Mouse (Mus musculus): ENCODE measurements around the gene Rtf1. TPM values are rescaled to one million over a fixed set of nuclear protein-coding genes. Genes with fewer than 3 reads are reported as not detected.
"Not testable (repeated sequence)": the region's sequence is repeated elsewhere in the genome, so short reads cannot be mapped to it uniquely, and the experiment has no call there.

The Rtf1 gene
- total and polyA plus RNA-seq, 3 experiments = 33.1 to 44.5 (median 36.2) TPM

GRCm38 (mm10) chr2:119696111-119696510 lies 21.2 kb downstream of the Rtf1 start:
- no peak for ATAC-seq (ENCODE audit: extremely low read depth, insufficient number of reproducible peaks, low FRiP score, poor library complexity, severe bottlenecking)
- H3K9me3 ChIP-seq (replicated peaks) = no peaks in the 10 kb centered on the region
- H3K4me3 ChIP-seq (ENCODE audit: low read depth, low read length) = no peak overlapping the region
- TF ChIP-seq GATA1 (IDR thresholded peaks at IDR 0.05; ENCODE audit: borderline replicate concordance, low read length) (no peak), GATA2 (IDR thresholded peaks at IDR 0.05; ENCODE audit: borderline replicate concordance, low read depth, low read length) (no peak)
- no peaks in the 10 kb centered on the region for H3K27me3 ChIP-seq (ENCODE audit: insufficient read depth, low read length)
- DNase-seq (ENCODE audit: low spot score) = no peak
- H3K36me3 ChIP-seq (replicated peaks) = peaks cover 64% of the 10 kb centered on the region
- H3K4me1 ChIP-seq (ENCODE audit: insufficient read depth, low read depth, low read length) = peaks cover 4% of the 10 kb centered on the region

- Histone ChIP-seq H3K4me3 (ENCODE audit: low read depth, low read length) (no peak overlapping the region), H3K36me3 (replicated peaks) (peaks cover 58% of the 10 kb centered on the region), H3K4me1 (ENCODE audit: insufficient read depth, low read depth, low read length) (no peaks in the 10 kb centered on the region), H3K9me3 (replicated peaks) (no peaks in the 10 kb centered on the region), H3K27me3 (ENCODE audit: insufficient read depth, low read length) (no peaks in the 10 kb centered on the region)
- TF ChIP-seq TAL1 (conservative IDR thresholded peaks at IDR 0.05; ENCODE audit: low read depth, low read length) = no peak
- TF ChIP-seq POLR2AphosphoS5 (IDR thresholded peaks at IDR 0.05; ENCODE audit: insufficient replicate concordance, low read depth, low read length) = no peak
- no peak for TF ChIP-seq GATA1 (IDR thresholded peaks at IDR 0.05; ENCODE audit: borderline replicate concordance, low read length)
- no peak for TF ChIP-seq GATA2 (IDR thresholded peaks at IDR 0.05; ENCODE audit: borderline replicate concordance, low read depth, low read length)
- no peak for TF ChIP-seq CTCF (IDR thresholded peaks at IDR 0.05; ENCODE audit: low read depth, low read length)
- no peak for ATAC-seq (ENCODE audit: extremely low read depth, insufficient number of reproducible peaks, low FRiP score, poor library complexity, severe bottlenecking)
- DNase-seq (ENCODE audit: low spot score) = no peak
Observed at GRCm38 (mm10) chr2:119698472-119698871, 23.6 kb downstream of the Rtf1 start.

GRCm38 (mm10) chr2:119699962-119700361 lies 25.1 kb downstream of the Rtf1 start:
- Histone ChIP-seq H3K27me3 (ENCODE audit: insufficient read depth, low read length) (no peaks in the 10 kb centered on the region), H3K4me3 (ENCODE audit: low read depth, low read length) (no peak overlapping the region), H3K36me3 (replicated peaks) (peaks cover 62% of the 10 kb centered on the region), H3K9me3 (replicated peaks) (no peaks in the 10 kb centered on the region), H3K4me1 (ENCODE audit: insufficient read depth, low read depth, low read length) (no peaks in the 10 kb centered on the region)
- no peak for ATAC-seq (ENCODE audit: extremely low read depth, insufficient number of reproducible peaks, low FRiP score, poor library complexity, severe bottlenecking)
- no peak for DNase-seq (ENCODE audit: low spot score)
- TF ChIP-seq TAL1 (conservative IDR thresholded peaks at IDR 0.05; ENCODE audit: low read depth, low read length) = no peak
- no peak for TF ChIP-seq CTCF (IDR thresholded peaks at IDR 0.05; ENCODE audit: low read depth, low read length)
- TF ChIP-seq GATA1 (IDR thresholded peaks at IDR 0.05; ENCODE audit: borderline replicate concordance, low read length) = no peak
- TF ChIP-seq GATA2 (IDR thresholded peaks at IDR 0.05; ENCODE audit: borderline replicate concordance, low read depth, low read length) = no peak
- no peak for TF ChIP-seq POLR2AphosphoS5 (IDR thresholded peaks at IDR 0.05; ENCODE audit: insufficient replicate concordance, low read depth, low read length)

DNA sequence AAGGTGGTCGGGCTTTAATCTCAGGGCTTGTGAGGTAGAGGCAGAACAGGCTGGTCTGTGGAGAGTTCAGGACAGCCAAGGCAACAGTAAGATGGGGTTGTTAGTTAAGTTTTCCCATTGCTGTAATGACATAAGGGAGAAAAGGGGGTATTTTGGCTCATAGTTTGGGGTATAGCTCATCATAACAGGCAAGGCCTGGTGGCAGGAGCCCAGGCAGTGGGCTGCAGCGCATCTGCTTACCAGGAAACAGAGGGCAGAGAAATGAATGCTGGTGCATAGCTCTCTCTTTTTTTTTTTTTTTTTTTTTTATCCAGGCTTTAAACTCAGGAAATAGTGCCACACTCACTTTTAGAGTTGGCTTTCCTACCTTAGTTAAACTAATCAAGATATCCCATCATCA lies 28.3 kb downstream of the Rtf1 start:
- no peaks in the 10 kb centered on the region for H3K4me1 ChIP-seq (ENCODE audit: insufficient read depth, low read depth, low read length)
- no peak overlapping the region for H3K4me3 ChIP-seq (ENCODE audit: low read depth, low read length)
- H3K27me3 ChIP-seq (ENCODE audit: insufficient read depth, low read length) = no peaks in the 10 kb centered on the region
- no peaks in the 10 kb centered on the region for H3K9me3 ChIP-seq (replicated peaks)
- H3K36me3 ChIP-seq (replicated peaks) = peaks cover 64% of the 10 kb centered on the region
- DNase-seq (ENCODE audit: low spot score) (no peak), ATAC-seq (ENCODE audit: extremely low read depth, insufficient number of reproducible peaks, low FRiP score, poor library complexity, severe bottlenecking) (no peak)
- TF ChIP-seq CTCF (IDR thresholded peaks at IDR 0.05; ENCODE audit: low read depth, low read length) (no peak), GATA1 (IDR thresholded peaks at IDR 0.05; ENCODE audit: borderline replicate concordance, low read length) (no peak), GATA2 (IDR thresholded peaks at IDR 0.05; ENCODE audit: borderline replicate concordance, low read depth, low read length) (no peak), TAL1 (conservative IDR thresholded peaks at IDR 0.05; ENCODE audit: low read depth, low read length) (no peak), POLR2AphosphoS5 (IDR thresholded peaks at IDR 0.05; ENCODE audit: insufficient replicate concordance, low read depth, low read length) (no peak)

GRCm38 (mm10) chr2:119707676-119708075 lies 32.8 kb downstream of the Rtf1 start:
- Histone ChIP-seq H3K36me3 (replicated peaks) (peaks cover 70% of the 10 kb centered on the region), H3K9me3 (replicated peaks) (no peaks in the 10 kb centered on the region), H3K27me3 (ENCODE audit: insufficient read depth, low read length) (no peaks in the 10 kb centered on the region), H3K4me1 (ENCODE audit: insufficient read depth, low read depth, low read length) (no peaks in the 10 kb centered on the region), H3K4me3 (ENCODE audit: low read depth, low read length) (no peak overlapping the region)
- ATAC-seq (ENCODE audit: extremely low read depth, insufficient number of reproducible peaks, low FRiP score, poor library complexity, severe bottlenecking) (no peak), DNase-seq (ENCODE audit: low spot score) (no peak)
- TF ChIP-seq GATA2 (IDR thresholded peaks at IDR 0.05; ENCODE audit: borderline replicate concordance, low read depth, low read length) (no peak), CTCF (IDR thresholded peaks at IDR 0.05; ENCODE audit: low read depth, low read length) (no peak), TAL1 (conservative IDR thresholded peaks at IDR 0.05; ENCODE audit: low read depth, low read length) (no peak), POLR2AphosphoS5 (IDR thresholded peaks at IDR 0.05; ENCODE audit: insufficient replicate concordance, low read depth, low read length) (no peak), GATA1 (IDR thresholded peaks at IDR 0.05; ENCODE audit: borderline replicate concordance, low read length) (no peak)

GRCm38 (mm10) chr2:119710011-119710410 lies 35.1 kb downstream of the Rtf1 start:
- Histone ChIP-seq H3K4me1 (ENCODE audit: insufficient read depth, low read depth, low read length) (no peaks in the 10 kb centered on the region), H3K27me3 (ENCODE audit: insufficient read depth, low read length) (no peaks in the 10 kb centered on the region), H3K9me3 (replicated peaks) (no peaks in the 10 kb centered on the region), H3K4me3 (ENCODE audit: low read depth, low read length) (no peak overlapping the region), H3K36me3 (replicated peaks) (peaks cover 74% of the 10 kb centered on the region)
- DNase-seq (ENCODE audit: low spot score) (no peak), ATAC-seq (ENCODE audit: extremely low read depth, insufficient number of reproducible peaks, low FRiP score, poor library complexity, severe bottlenecking) (no peak)
- TF ChIP-seq TAL1 (conservative IDR thresholded peaks at IDR 0.05; ENCODE audit: low read depth, low read length) (no peak), GATA2 (IDR thresholded peaks at IDR 0.05; ENCODE audit: borderline replicate concordance, low read depth, low read length) (no peak), POLR2AphosphoS5 (IDR thresholded peaks at IDR 0.05; ENCODE audit: insufficient replicate concordance, low read depth, low read length) (no peak), CTCF (IDR thresholded peaks at IDR 0.05; ENCODE audit: low read depth, low read length) (no peak), GATA1 (IDR thresholded peaks at IDR 0.05; ENCODE audit: borderline replicate concordance, low read length) (no peak)

DNA sequence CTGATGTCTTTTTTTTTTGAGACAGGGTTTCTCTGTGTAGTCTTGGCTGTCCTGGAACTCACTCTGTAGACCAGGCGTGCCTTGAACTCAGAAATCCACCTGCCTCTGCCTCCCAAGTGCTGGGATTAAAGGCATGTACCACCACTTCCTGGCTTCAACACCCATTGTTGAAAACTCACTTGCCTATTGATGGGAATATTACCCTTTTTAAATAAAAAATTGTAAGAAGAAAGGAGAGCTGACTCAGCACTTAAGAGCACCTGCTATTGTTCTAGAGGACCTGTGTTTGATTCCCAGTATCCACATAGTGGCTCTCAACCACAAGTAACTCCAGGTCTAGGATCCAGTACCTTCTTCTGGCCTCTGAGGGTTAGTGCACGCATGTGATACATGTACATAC lies 41.0 kb downstream of the Rtf1 start:
- H3K4me1 ChIP-seq (ENCODE audit: insufficient read depth, low read depth, low read length); H3K27me3 ChIP-seq (ENCODE audit: insufficient read depth, low read length); H3K9me3 ChIP-seq (replicated peaks); DNase-seq (ENCODE audit: low spot score); H3K4me3 ChIP-seq (ENCODE audit: low read depth, low read length); ATAC-seq (ENCODE audit: extremely low read depth, insufficient number of reproducible peaks, low FRiP score, poor library complexity, severe bottlenecking): not testable (repeated sequence)
- peaks cover 83% of the 10 kb centered on the region for H3K36me3 ChIP-seq (replicated peaks)

Data from G1E (cell line).